Mouse (Mus musculus): ENCODE measurements around the gene Emc3. TPM values are rescaled to one million over a fixed set of nuclear protein-coding genes. Genes with fewer than 3 reads are reported as not detected.

Emc3 gene
- polyA plus RNA-seq, 1 experiment from 2014 or later, result 116 TPM

DNA sequence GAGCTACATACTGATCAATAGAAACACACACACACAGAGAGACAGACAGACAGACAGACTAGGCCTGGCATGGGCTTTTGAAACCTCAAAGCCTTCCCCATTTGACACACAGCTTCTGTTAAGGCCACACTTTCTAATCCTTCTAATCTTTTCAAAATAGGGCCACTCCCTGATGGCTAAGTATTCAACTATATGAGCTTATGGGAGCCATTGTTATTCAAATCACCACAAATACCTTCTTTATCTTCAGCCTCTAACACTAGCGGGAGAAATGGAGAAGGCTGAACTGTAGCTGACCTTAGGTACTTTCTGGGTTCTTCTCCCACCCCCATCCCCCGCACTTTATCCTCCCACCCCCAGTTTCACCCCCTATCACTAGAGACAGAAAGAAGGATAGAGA is 28.7 kb downstream of the Emc3 start:
- no peak overlapping the region for H3K27ac ChIP-seq (ENCODE audit: low read length)
- H3K36me3 ChIP-seq (ENCODE audit: control insufficient read depth, insufficient read depth, low read length), result no peaks in the 10 kb centered on the region
- peaks cover 12% of the 10 kb centered on the region for H3K4me1 ChIP-seq (ENCODE audit: control insufficient read depth, insufficient read depth, low read length)
- no peak overlapping the region for H3K9ac ChIP-seq (ENCODE audit: low read depth, low read length)
- ATAC-seq, result no peak
- H3K9me3 ChIP-seq (replicated peaks; ENCODE audit: control insufficient read depth, low read length, poor library complexity, severe bottlenecking), result no peaks in the 10 kb centered on the region
- 42% methylated on average over 2 of the region's 2 CpGs for WGBS
- H3K27me3 ChIP-seq (ENCODE audit: control insufficient read depth, insufficient read depth, low read depth, low read length), result no peaks in the 10 kb centered on the region
- H3K4me3 ChIP-seq (ENCODE audit: low read depth, low read length), result no peak overlapping the region
- H3K4me2 ChIP-seq (ENCODE audit: low read length), result no peak overlapping the region

GRCm38 (mm10) chr6:113501388-113502084 is 29.9 kb downstream of the Emc3 start, which contains the start of gene Prrt3:
Gene Prrt3, minus strand, starts transcription at chr6:113501931.
- H3K36me3 ChIP-seq (ENCODE audit: control insufficient read depth, insufficient read depth, low read length), result 0 out of 2 replicates have a peak, but pooled peaks cover 2% of the 10 kb centered on the region
- H3K27ac ChIP-seq (ENCODE audit: low read length), result peak within 1 kb of the TSS; percentile 74
- H3K9ac ChIP-seq (ENCODE audit: low read depth, low read length), result peak within 1 kb of the TSS; percentile 83
- 1% methylated on average over 32 of the region's 32 CpGs for WGBS
- no peaks in the 10 kb centered on the region for H3K9me3 ChIP-seq (replicated peaks; ENCODE audit: control insufficient read depth, low read length, poor library complexity, severe bottlenecking)
- H3K4me3 ChIP-seq (ENCODE audit: low read depth, low read length), result peak within 1 kb of the TSS; percentile 63
- peak; percentile 90 for ATAC-seq
- peaks cover 12% of the 10 kb centered on the region for H3K4me1 ChIP-seq (ENCODE audit: control insufficient read depth, insufficient read depth, low read length)
- H3K4me2 ChIP-seq (ENCODE audit: low read length), result peak within 1 kb of the TSS; percentile 76
- no peaks in the 10 kb centered on the region for H3K27me3 ChIP-seq (ENCODE audit: control insufficient read depth, insufficient read depth, low read depth, low read length)

GRCm38 (mm10) chr6:113499346-113499745 is 32.1 kb downstream of the Emc3 start:
- Histone ChIP-seq H3K4me1 (ENCODE audit: control insufficient read depth, insufficient read depth, low read length) (peaks cover 15% of the 10 kb centered on the region), H3K9ac (ENCODE audit: low read depth, low read length) (no peak overlapping the region), H3K4me2 (ENCODE audit: low read length) (no peak overlapping the region), H3K9me3 (replicated peaks; ENCODE audit: control insufficient read depth, low read length, poor library complexity, severe bottlenecking) (no peaks in the 10 kb centered on the region), H3K27ac (ENCODE audit: low read length) (no peak overlapping the region), H3K27me3 (ENCODE audit: control insufficient read depth, insufficient read depth, low read depth, low read length) (no peaks in the 10 kb centered on the region; the same call in 1 of the 2 replicates), H3K36me3 (ENCODE audit: control insufficient read depth, insufficient read depth, low read length) (0 out of 2 replicates have a peak, but pooled peaks cover 5% of the 10 kb centered on the region), H3K4me3 (ENCODE audit: low read depth, low read length) (no peak overlapping the region)
- ATAC-seq, result no peak
- WGBS, result 78% methylated on average over 6 of the region's 6 CpGs

DNA sequence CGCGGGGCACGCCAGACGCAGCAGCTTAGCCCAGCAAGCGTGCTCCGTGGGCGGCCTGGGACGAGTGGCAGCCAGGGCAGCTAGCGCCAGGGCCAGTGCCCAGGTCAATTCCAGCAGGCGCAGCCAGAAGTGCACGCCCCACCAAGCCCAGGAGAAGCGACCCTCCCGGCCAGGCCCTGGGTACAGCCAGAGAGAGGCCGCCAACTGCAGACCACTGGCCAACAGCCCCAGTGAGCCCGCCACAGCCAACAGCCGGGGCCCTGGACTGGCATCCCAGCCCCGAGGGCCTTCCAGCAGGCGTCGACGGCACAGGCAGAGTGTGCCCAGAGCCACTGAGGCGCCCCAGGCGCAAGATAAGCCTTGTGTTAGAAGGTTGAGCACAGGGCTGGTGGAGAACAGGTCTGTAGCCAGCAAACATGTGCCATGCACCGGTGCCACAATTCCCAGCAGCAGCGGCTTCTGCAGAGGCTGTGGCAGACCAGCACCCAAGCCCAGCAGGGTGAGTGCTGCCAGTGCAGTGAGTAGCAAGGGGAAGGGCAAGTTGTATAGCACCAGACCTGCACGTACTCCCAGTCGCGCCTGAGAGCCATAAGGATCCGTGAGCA is 36.3 kb downstream of the Emc3 start:
- Histone ChIP-seq H3K27me3 (ENCODE audit: control insufficient read depth, insufficient read depth, low read depth, low read length) (no peaks in the 10 kb centered on the region; the same call in 1 of the 2 replicates), H3K4me3 (ENCODE audit: low read depth, low read length) (no peak overlapping the region; the same call in 1 of the 2 replicates), H3K4me2 (ENCODE audit: low read length) (peak overlapping the region; percentile 52), H3K9ac (ENCODE audit: low read depth, low read length) (no peak overlapping the region), H3K27ac (ENCODE audit: low read length) (no peak overlapping the region), H3K9me3 (replicated peaks; ENCODE audit: control insufficient read depth, low read length, poor library complexity, severe bottlenecking) (no peaks in the 10 kb centered on the region), H3K36me3 (ENCODE audit: control insufficient read depth, insufficient read depth, low read length) (peaks cover 19% of the 10 kb centered on the region), H3K4me1 (ENCODE audit: control insufficient read depth, insufficient read depth, low read length) (peaks cover 6% of the 10 kb centered on the region)
- 56% methylated on average over 28 of the region's 28 CpGs for WGBS
- 0 out of 2 replicates have a peak, but pooled peaks have one; percentile 8 for ATAC-seq

DNA sequence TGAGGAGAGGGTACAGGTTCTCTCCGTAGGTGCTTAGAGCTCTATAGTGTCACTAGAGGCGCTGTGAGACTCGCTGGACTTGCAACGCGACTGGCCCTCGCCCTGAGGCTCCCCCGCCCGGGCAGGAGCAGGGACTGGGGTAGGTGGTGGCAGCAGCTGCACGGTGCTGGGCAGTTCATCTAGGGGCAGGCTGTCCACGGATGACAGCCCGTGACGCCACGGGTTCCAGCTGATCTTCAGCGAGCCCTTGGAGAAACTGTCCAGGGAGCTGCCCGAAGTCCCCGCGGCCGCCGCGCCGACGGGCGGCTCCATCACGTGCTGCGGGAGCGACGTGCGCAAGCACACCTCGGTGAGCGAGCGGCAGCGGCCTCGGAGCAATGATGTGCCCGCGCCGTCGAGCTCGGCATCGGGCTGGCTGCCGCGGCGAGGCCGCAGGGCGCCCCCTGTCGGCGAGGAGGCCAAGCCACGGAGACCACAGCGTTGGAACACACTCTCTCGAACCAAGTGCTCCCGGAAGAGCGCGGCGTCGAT is 37.1 kb downstream of the Emc3 start:
- Histone ChIP-seq H3K4me1 (ENCODE audit: control insufficient read depth, insufficient read depth, low read length) (peaks cover 6% of the 10 kb centered on the region; the same call in 1 of the 2 replicates), H3K9me3 (replicated peaks; ENCODE audit: control insufficient read depth, low read length, poor library complexity, severe bottlenecking) (no peaks in the 10 kb centered on the region), H3K27me3 (ENCODE audit: control insufficient read depth, insufficient read depth, low read depth, low read length) (no peaks in the 10 kb centered on the region; the same call in 1 of the 2 replicates), H3K4me2 (ENCODE audit: low read length) (peak overlapping the region; percentile 52), H3K27ac (ENCODE audit: low read length) (peak overlapping the region; percentile 53; the same call in 1 of the 2 replicates), H3K36me3 (ENCODE audit: control insufficient read depth, insufficient read depth, low read length) (peaks cover 28% of the 10 kb centered on the region), H3K9ac (ENCODE audit: low read depth, low read length) (peak overlapping the region; percentile 31; the same call in 1 of the 2 replicates), H3K4me3 (ENCODE audit: low read depth, low read length) (peak overlapping the region; percentile 32)
- ATAC-seq, result peak; percentile 70
- WGBS, result 2% methylated on average over 54 of the region's 54 CpGs

GRCm38 (mm10) chr6:113492101-113492864 is 39.2 kb downstream of the Emc3 start:
- Histone ChIP-seq H3K4me2 (ENCODE audit: low read length) (no peak overlapping the region), H3K27me3 (ENCODE audit: control insufficient read depth, insufficient read depth, low read depth, low read length) (no peaks in the 10 kb centered on the region; the same call in 1 of the 2 replicates), H3K4me3 (ENCODE audit: low read depth, low read length) (no peak overlapping the region), H3K9me3 (replicated peaks; ENCODE audit: control insufficient read depth, low read length, poor library complexity, severe bottlenecking) (no peaks in the 10 kb centered on the region), H3K27ac (ENCODE audit: low read length) (no peak overlapping the region), H3K36me3 (ENCODE audit: control insufficient read depth, insufficient read depth, low read length) (peaks cover 33% of the 10 kb centered on the region), H3K9ac (ENCODE audit: low read depth, low read length) (no peak overlapping the region), H3K4me1 (ENCODE audit: control insufficient read depth, insufficient read depth, low read length) (peaks cover 6% of the 10 kb centered on the region; the same call in 1 of the 2 replicates)
- no peak for ATAC-seq
- 82% methylated on average over 24 of the region's 24 CpGs for WGBS

DNA sequence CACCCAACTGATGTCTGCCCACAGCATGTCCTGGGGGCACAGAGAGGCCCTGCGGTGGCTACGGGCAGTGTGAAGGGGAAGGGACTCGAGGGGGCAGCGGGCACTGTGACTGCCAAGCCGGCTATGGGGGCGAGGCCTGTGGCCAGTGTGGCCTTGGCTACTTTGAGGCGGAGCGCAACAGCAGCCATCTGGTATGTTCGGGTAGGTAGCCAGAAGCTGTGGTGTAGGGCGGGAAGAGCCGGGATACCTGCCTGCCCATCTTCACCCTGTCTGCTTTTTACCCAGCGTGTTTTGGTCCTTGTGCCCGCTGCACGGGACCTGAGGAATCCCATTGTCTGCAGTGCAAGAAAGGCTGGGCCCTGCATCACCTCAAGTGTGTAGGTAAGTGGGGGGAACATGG is 42.0 kb downstream of the Emc3 start:
- no peak overlapping the region for H3K27ac ChIP-seq (ENCODE audit: low read length)
- 96% methylated on average over 14 of the region's 14 CpGs for WGBS
- no peak overlapping the region for H3K9ac ChIP-seq (ENCODE audit: low read depth, low read length)
- no peak overlapping the region for H3K4me3 ChIP-seq (ENCODE audit: low read depth, low read length)
- no peak for ATAC-seq
- no peaks in the 10 kb centered on the region for H3K27me3 ChIP-seq (ENCODE audit: control insufficient read depth, insufficient read depth, low read depth, low read length)
- H3K4me1 ChIP-seq (ENCODE audit: control insufficient read depth, insufficient read depth, low read length), result peaks cover 12% of the 10 kb centered on the region
- H3K4me2 ChIP-seq (ENCODE audit: low read length), result no peak overlapping the region
- H3K36me3 ChIP-seq (ENCODE audit: control insufficient read depth, insufficient read depth, low read length), result peaks cover 30% of the 10 kb centered on the region
- no peaks in the 10 kb centered on the region for H3K9me3 ChIP-seq (replicated peaks; ENCODE audit: control insufficient read depth, low read length, poor library complexity, severe bottlenecking)

GRCm38 (mm10) chr6:113487125-113487576 is 44.3 kb downstream of the Emc3 start:
- no peak for ATAC-seq
- Histone ChIP-seq H3K27me3 (ENCODE audit: control insufficient read depth, insufficient read depth, low read depth, low read length) (no peaks in the 10 kb centered on the region), H3K36me3 (ENCODE audit: control insufficient read depth, insufficient read depth, low read length) (peaks cover 29% of the 10 kb centered on the region), H3K9ac (ENCODE audit: low read depth, low read length) (no peak overlapping the region), H3K27ac (ENCODE audit: low read length) (no peak overlapping the region), H3K9me3 (replicated peaks; ENCODE audit: control insufficient read depth, low read length, poor library complexity, severe bottlenecking) (no peaks in the 10 kb centered on the region), H3K4me2 (ENCODE audit: low read length) (no peak overlapping the region), H3K4me3 (ENCODE audit: low read depth, low read length) (no peak overlapping the region), H3K4me1 (ENCODE audit: control insufficient read depth, insufficient read depth, low read length) (peaks cover 16% of the 10 kb centered on the region)
- WGBS, result 65% methylated on average over 7 of the region's 7 CpGs
